Mouse (Mus musculus) midbrain, embryonic 13.5 days (tissue): Measurements from ENCODE around the gene Gm12569. TPM values are rescaled to one million over a fixed set of nuclear protein-coding genes. Genes with fewer than 3 reads are reported as not detected.

ENCODE experiments used
- ATAC-seq: fragments of 200-750 bp; cut with Nextera tagmentation; 2 replicates; pipeline ENCODE4 v1.8.0; 2017; ENCODE audit warnings: mild to moderate bottlenecking, moderate TSS enrichment, moderate library complexity
- H3K27ac ChIP-seq: fragments of 300-500 bp; sonication (generic); 2 replicates; pipeline ENCODE4 v1.5.1; 2015; ENCODE audit warnings: inconsistent platforms, mild to moderate bottlenecking, moderate library complexity
- H3K27me3 ChIP-seq: fragments of 300-500 bp; sonication (generic); 2 replicates; pipeline ENCODE4 v1.6.1; 2015; ENCODE audit warnings: mild to moderate bottlenecking, inconsistent platforms
- H3K36me3 ChIP-seq: fragments of 300-500 bp; sonication (generic); 2 replicates; pipeline ENCODE4 v1.6.1; 2015; ENCODE audit warnings: mild to moderate bottlenecking, inconsistent platforms
- H3K4me1 ChIP-seq: fragments of 300-500 bp; sonication (generic); replicated peaks from 2 replicates; pipeline ENCODE4 v1.6.1; 2015; ENCODE audit warnings: inconsistent platforms
- H3K4me2 ChIP-seq: fragments of 300-500 bp; sonication (generic); replicated peaks from 2 replicates; pipeline ENCODE4 v1.6.1; 2015; ENCODE audit warnings: moderate library complexity, mild to moderate bottlenecking, inconsistent platforms
- H3K4me3 ChIP-seq: fragments of 300-500 bp; sonication (generic); replicated peaks from 2 replicates; pipeline ENCODE4 v1.5.1; 2015; ENCODE audit warnings: mild to moderate bottlenecking, inconsistent platforms
- H3K9ac ChIP-seq: fragments of 300-500 bp; sonication (generic); replicated peaks from 2 replicates; pipeline ENCODE4 v1.6.1; 2015; ENCODE audit warnings: mild to moderate bottlenecking, inconsistent platforms
- H3K9me3 ChIP-seq: fragments of 300-500 bp; sonication (generic); 2 replicates; pipeline ENCODE4 v1.6.1; 2016; ENCODE audit warnings: mild to moderate bottlenecking, inconsistent platforms
- WGBS: fragments of 180-500 bp; shearing (Covaris S2); methylation state at CpG from one replicate; pipeline ENCODE4 v1.1.7; 2015; 5-methylcytosine and 5-hydroxymethylcytosine counted together
- polyA plus RNA-seq: library from polyadenylated mRNA; unstranded; fragments of >200 nt; fragmentation: Nextera tagmentation; extraction: Ambion mirVana; gene quantifications from 2 replicates; pipeline ENCODE4 v1.2.1, GENCODE M21; 2015

The Gm12569 gene
- polyA plus RNA-seq, 1 experiment from 2014 or later, result not detected

- H3K27ac ChIP-seq, result peak overlapping the region; percentile 95
- ATAC-seq, result peak; percentile 80
- H3K4me1 ChIP-seq, result peaks cover 41% of the 10 kb centered on the region
- WGBS, result under 1% methylated on average over 50 of the region's 50 CpGs
- H3K27me3 ChIP-seq, result no peaks in the 10 kb centered on the region
- H3K4me2 ChIP-seq, result peak overlapping the region; percentile 78
- no peaks in the 10 kb centered on the region for H3K36me3 ChIP-seq
- H3K9ac ChIP-seq, result peak overlapping the region; percentile 95
- no peaks in the 10 kb centered on the region for H3K9me3 ChIP-seq
- peak overlapping the region; percentile 94 for H3K4me3 ChIP-seq
Measured at GRCm38 (mm10) chr11:51263286-51263831, 43.1 kb downstream of the Gm12569 start.

GRCm38 (mm10) chr11:51264352-51264751 lies 44.1 kb downstream of the Gm12569 start:
- peak overlapping the region; percentile 78 for H3K4me2 ChIP-seq
- 35% methylated on average over 6 of the region's 6 CpGs for WGBS

GRCm38 (mm10) chr11:51265326-51265725 lies 45.1 kb downstream of the Gm12569 start:
- Histone ChIP-seq H3K4me3 (peak overlapping the region; percentile 94), H3K36me3 (peaks cover 7% of the 10 kb centered on the region), H3K9me3 (no peaks in the 10 kb centered on the region), H3K9ac (no peak overlapping the region), H3K27ac (no peak overlapping the region), H3K4me1 (peaks cover 41% of the 10 kb centered on the region), H3K27me3 (no peaks in the 10 kb centered on the region), H3K4me2 (peak overlapping the region; percentile 78)
- ATAC-seq, result no peak
- WGBS, result 54% methylated on average over 3 of the region's 3 CpGs

More at GRCm38 (mm10) chr11:51264352-51264751, 44.1 kb downstream of the Gm12569 start:
- Histone ChIP-seq H3K4me3 (peak overlapping the region; percentile 94), H3K4me1 (peaks cover 41% of the 10 kb centered on the region), H3K36me3 (peaks cover 4% of the 10 kb centered on the region; the same call in 1 of the 2 replicates), H3K27ac (no peak overlapping the region), H3K9ac (peak overlapping the region; percentile 95), H3K9me3 (no peaks in the 10 kb centered on the region), H3K27me3 (no peaks in the 10 kb centered on the region)
- no peak for ATAC-seq

- Histone ChIP-seq H3K4me3 (no peak overlapping the region), H3K4me1 (no peaks in the 10 kb centered on the region), H3K27ac (no peak overlapping the region), H3K9ac (no peak overlapping the region), H3K4me2 (no peak overlapping the region), H3K27me3 (no peaks in the 10 kb centered on the region), H3K36me3 (peaks cover 66% of the 10 kb centered on the region), H3K9me3 (no peaks in the 10 kb centered on the region)
- no peak for ATAC-seq
- 82% methylated on average over 1 of the region's 1 CpGs for WGBS
Measured at GRCm38 (mm10) chr11:51274418-51274817, 54.1 kb downstream of the Gm12569 start.

Other genes with a start within 250 kb of the Gm12569 start
- not detected in 2 replicates for gene Olfr1377, start 238.5 kb upstream of the Gm12569 start, polyA plus RNA-seq
- not detected in 2 replicates for gene Olfr51, start 216.9 kb upstream of the Gm12569 start, polyA plus RNA-seq
- gene Olfr54, start 206.2 kb upstream of the Gm12569 start, polyA plus RNA-seq, result not detected in 2 replicates
- not detected in 2 replicates for gene Olfr1375, start 172.4 kb upstream of the Gm12569 start, polyA plus RNA-seq
- gene Zfp354a, start 161.2 kb upstream of the Gm12569 start, polyA plus RNA-seq, result 11.3 and 11.6 TPM in 2 replicates
- gene Clk4, start 41.3 kb downstream of the Gm12569 start, polyA plus RNA-seq, result 154 and 164 TPM in 2 replicates
- gene BC049762, start 42.6 kb downstream of the Gm12569 start, polyA plus RNA-seq, result 0.31 TPM in 1 of 2 replicates, not detected in the other
- gene Col23a1, start 69.4 kb downstream of the Gm12569 start, polyA plus RNA-seq, result 3.4 and 5.7 TPM in 2 replicates